Mouse (Mus musculus) liver, adult 2 months (tissue): Measurements from ENCODE around the gene Tmbim4.

ENCODE experiments used
- CTCF ChIP-seq: fragments of 200-500 bp; IDR thresholded peaks from 2 replicates; pipeline ENCODE4 v1.5.1; 2011; ENCODE audit warnings: low read depth, low read length, control low read depth
- POLR2A ChIP-seq: fragments of 200-500 bp; IDR thresholded peaks from 2 replicates; pipeline ENCODE4 v1.6.1; 2011; ENCODE audit warnings: low read length, control low read depth; ENCODE audit not compliant: insufficient read depth; ENCODE audit errors: extremely low read depth

- TF ChIP-seq CTCF = no peak
- TF ChIP-seq POLR2A = no peak
Observed at GRCm38 (mm10) chr10:120193255-120193654, 8.1 kb upstream of the Tmbim4 start.
